Mouse (Mus musculus): ENCODE measurements around the gene Plau. TPM values are rescaled to one million over a fixed set of nuclear protein-coding genes. Genes with fewer than 3 reads are reported as not detected.
A peak's percentile ranks its signal among the peaks of the same experiment; 100 is the strongest.

The Plau gene
- polyA plus RNA-seq, 1 experiment from 2014 or later = 0.47 TPM

DNA sequence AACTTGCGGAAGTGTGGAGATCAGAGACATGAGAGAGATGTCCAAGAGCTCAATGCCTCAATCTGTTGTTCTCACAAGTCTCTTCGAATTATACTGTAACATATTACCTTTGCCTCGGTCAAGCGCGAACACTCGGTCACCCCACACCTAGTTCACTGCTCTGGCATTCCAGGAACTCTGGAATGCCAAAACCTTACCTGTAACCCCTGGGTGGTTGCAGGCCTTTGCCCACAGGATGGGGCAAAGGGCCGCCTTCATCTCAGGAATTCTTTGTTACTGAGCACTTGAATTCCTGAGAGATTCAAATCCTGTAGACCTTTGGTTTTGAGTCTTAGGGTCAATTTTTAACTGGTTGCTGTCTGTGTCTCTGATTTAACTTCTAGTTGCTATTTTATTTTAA lies 29.9 kb downstream of the Plau start:
- no peak overlapping the region for H3K4me3 ChIP-seq (ENCODE audit: low read depth, low read length)

DNA sequence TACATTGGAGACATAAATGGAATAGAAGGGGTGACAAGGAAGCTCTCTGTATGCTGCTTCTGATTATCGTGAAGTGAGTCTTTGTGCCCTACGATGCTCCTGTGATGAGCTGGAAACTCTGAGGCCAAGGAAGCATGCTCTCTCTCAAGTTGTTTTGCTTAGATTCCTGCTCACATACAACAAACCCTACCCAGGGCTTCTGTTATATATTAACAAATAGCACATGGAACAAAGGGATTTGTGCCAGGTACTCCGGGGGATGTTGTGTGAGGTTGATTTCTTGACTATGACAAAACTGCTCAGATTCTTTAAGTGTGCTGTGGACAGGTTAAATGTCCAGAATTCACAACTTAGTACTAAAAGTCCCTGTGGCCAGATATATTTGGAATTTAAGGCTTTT lies 33.6 kb downstream of the Plau start:
- DNase-seq (ENCODE audit: low spot score) (no peak), ATAC-seq (no peak)
- Histone ChIP-seq H3K4me2 (ENCODE audit: low read length) (no peak overlapping the region), H3K9ac (ENCODE audit: low read length) (no peak overlapping the region), H3K27me3 (replicated peaks; ENCODE audit: control insufficient read depth, insufficient read depth, low read length) (no peaks in the 10 kb centered on the region), H3K4me1 (ENCODE audit: control insufficient read depth, insufficient read depth, low read length) (no peaks in the 10 kb centered on the region), H3K4me3 (ENCODE audit: low read depth, low read length) (no peak overlapping the region), H3K9me3 (replicated peaks; ENCODE audit: control insufficient read depth, low read length) (no peaks in the 10 kb centered on the region), H3K36me3 (ENCODE audit: control insufficient read depth, insufficient read depth, low read length) (no peaks in the 10 kb centered on the region), H3K27ac (ENCODE audit: low read depth, low read length) (no peak overlapping the region)
- WGBS = 94% methylated on average over 3 of the region's 3 CpGs

More for the DNA sequence above, 29.9 kb downstream of the Plau start:
- no peaks in the 10 kb centered on the region for H3K36me3 ChIP-seq (ENCODE audit: control insufficient read depth, insufficient read depth, low read length)
- WGBS = 96% methylated on average over 7 of the region's 7 CpGs
- H3K9me3 ChIP-seq (replicated peaks; ENCODE audit: control insufficient read depth, low read length) = no peaks in the 10 kb centered on the region
- no peaks in the 10 kb centered on the region for H3K4me1 ChIP-seq (ENCODE audit: control insufficient read depth, insufficient read depth, low read length)
- H3K27ac ChIP-seq (ENCODE audit: low read depth, low read length) = no peak overlapping the region
- H3K4me2 ChIP-seq (ENCODE audit: low read length) = no peak overlapping the region
- DNase-seq (ENCODE audit: low spot score) = no peak
- no peak overlapping the region for H3K9ac ChIP-seq (ENCODE audit: low read length)
- no peak for ATAC-seq
- no peaks in the 10 kb centered on the region for H3K27me3 ChIP-seq (replicated peaks; ENCODE audit: control insufficient read depth, insufficient read depth, low read length)

DNA sequence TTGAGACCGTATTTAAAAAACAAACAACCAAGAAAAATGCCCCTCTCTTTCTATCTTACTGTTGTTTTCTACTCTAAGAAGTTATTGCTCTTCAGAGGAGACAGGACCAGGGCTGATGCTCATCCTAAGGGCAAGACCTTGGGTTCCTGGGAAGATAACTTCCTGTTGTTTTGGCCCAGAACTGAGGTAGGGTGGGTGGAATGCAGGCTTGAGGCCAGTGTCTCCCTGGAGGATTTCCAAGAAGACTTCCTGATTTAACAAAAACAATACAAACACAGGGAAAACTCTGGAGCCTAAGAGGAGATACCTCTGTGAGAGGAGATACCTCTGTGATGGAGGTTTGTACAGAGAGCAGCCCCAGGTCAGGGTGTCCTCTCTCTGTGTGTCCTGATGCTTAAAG lies 35.0 kb downstream of the Plau start:
- 97% methylated on average over 1 of the region's 1 CpGs for WGBS
- no peak for ATAC-seq

DNA sequence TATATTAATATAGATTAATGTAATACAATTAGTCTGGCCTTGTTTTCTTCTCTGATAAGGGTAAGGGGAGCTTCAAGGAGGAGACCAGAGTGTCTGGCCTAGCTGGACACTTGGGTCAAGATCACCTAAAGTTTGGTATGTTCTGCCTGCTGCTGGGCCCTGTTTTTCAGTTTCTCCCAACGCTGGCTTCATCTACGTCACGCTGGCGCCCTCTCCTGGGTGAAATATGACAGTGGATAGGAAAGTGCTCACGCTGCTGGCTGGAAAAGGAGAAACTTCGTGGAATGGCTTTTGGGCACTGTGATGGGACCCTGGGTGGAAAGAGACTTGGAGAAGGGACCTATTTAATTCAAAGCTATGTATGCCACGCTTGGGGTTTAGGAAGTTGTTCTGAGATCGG lies 36.8 kb downstream of the Plau start:
- no peak overlapping the region for H3K27ac ChIP-seq (ENCODE audit: low read depth, low read length)
- no peaks in the 10 kb centered on the region for H3K4me1 ChIP-seq (ENCODE audit: control insufficient read depth, insufficient read depth, low read length)
- no peak overlapping the region for H3K4me2 ChIP-seq (ENCODE audit: low read length)
- H3K36me3 ChIP-seq (ENCODE audit: control insufficient read depth, insufficient read depth, low read length) = no peaks in the 10 kb centered on the region
- no peaks in the 10 kb centered on the region for H3K27me3 ChIP-seq (replicated peaks; ENCODE audit: control insufficient read depth, insufficient read depth, low read length)
- WGBS = 3% methylated on average over 8 of the region's 8 CpGs
- ATAC-seq (no peak), DNase-seq (ENCODE audit: low spot score) (peak; percentile 88)
- no peaks in the 10 kb centered on the region for H3K9me3 ChIP-seq (replicated peaks; ENCODE audit: control insufficient read depth, low read length)
- no peak overlapping the region for H3K9ac ChIP-seq (ENCODE audit: low read length)
- no peak overlapping the region for H3K4me3 ChIP-seq (ENCODE audit: low read depth, low read length)

More for the DNA sequence above, 35.0 kb downstream of the Plau start:
- no peak for DNase-seq (ENCODE audit: low spot score)
- Histone ChIP-seq H3K27me3 (replicated peaks; ENCODE audit: control insufficient read depth, insufficient read depth, low read length) (no peaks in the 10 kb centered on the region), H3K9me3 (replicated peaks; ENCODE audit: control insufficient read depth, low read length) (no peaks in the 10 kb centered on the region), H3K4me3 (ENCODE audit: low read depth, low read length) (no peak overlapping the region), H3K36me3 (ENCODE audit: control insufficient read depth, insufficient read depth, low read length) (no peaks in the 10 kb centered on the region), H3K27ac (ENCODE audit: low read depth, low read length) (no peak overlapping the region), H3K4me2 (ENCODE audit: low read length) (no peak overlapping the region), H3K4me1 (ENCODE audit: control insufficient read depth, insufficient read depth, low read length) (no peaks in the 10 kb centered on the region), H3K9ac (ENCODE audit: low read length) (no peak overlapping the region)

DNA sequence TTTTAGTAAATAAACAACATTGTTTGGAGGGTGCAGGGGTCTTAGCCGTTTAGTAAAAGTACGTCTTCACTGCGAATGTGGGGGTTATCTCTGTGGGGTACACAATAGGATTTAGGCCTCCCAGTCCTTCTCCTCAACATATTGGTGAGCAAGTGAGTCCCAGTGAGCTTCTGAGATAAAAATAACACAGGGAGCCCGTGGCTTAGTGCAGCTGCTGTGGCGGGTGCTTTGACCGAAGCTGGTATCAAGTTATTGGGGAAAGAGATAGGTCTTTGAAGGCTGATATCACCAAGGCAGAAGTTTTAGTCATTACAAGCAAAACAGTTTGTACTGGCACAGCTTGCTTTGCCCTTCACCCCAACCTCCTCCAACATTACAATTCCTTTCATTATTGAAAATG lies 37.5 kb downstream of the Plau start:
- no peak overlapping the region for H3K4me3 ChIP-seq (ENCODE audit: low read depth, low read length)
- no peaks in the 10 kb centered on the region for H3K4me1 ChIP-seq (ENCODE audit: control insufficient read depth, insufficient read depth, low read length)
- H3K27ac ChIP-seq (ENCODE audit: low read depth, low read length) = no peak overlapping the region
- no peak overlapping the region for H3K9ac ChIP-seq (ENCODE audit: low read length)
- no peak overlapping the region for H3K4me2 ChIP-seq (ENCODE audit: low read length)
- no peaks in the 10 kb centered on the region for H3K9me3 ChIP-seq (replicated peaks; ENCODE audit: control insufficient read depth, low read length)
- ATAC-seq = no peak
- WGBS = 59% methylated on average over 6 of the region's 6 CpGs
- no peaks in the 10 kb centered on the region for H3K27me3 ChIP-seq (replicated peaks; ENCODE audit: control insufficient read depth, insufficient read depth, low read length)
- no peaks in the 10 kb centered on the region for H3K36me3 ChIP-seq (ENCODE audit: control insufficient read depth, insufficient read depth, low read length)
- DNase-seq (ENCODE audit: low spot score) = no peak

DNA sequence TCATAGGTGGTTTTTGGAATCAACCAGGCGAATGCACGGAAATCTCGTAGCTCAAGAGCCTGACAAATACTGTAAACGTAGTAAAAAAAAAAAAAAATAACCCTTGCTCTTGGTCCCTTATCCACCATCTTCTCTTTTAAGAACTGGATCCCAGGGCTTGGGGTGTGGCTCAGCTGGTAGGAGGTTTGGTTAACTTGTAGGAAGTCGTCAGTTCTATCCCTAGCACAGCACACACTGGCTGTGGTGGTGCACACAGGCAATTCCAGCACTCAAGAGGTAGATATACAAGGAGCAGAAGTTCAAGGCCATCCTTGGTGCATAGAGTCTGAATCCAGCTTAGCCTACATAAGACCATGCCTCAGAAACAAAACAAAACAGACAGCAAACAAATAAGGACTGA lies 48.2 kb downstream of the Plau start:
- H3K4me3 ChIP-seq (ENCODE audit: low read depth, low read length) = no peak overlapping the region
- no peaks in the 10 kb centered on the region for H3K36me3 ChIP-seq (ENCODE audit: control insufficient read depth, insufficient read depth, low read length)
- no peaks in the 10 kb centered on the region for H3K27me3 ChIP-seq (replicated peaks; ENCODE audit: control insufficient read depth, insufficient read depth, low read length)
- H3K4me1 ChIP-seq (ENCODE audit: control insufficient read depth, insufficient read depth, low read length) = no peaks in the 10 kb centered on the region
- DNase-seq (ENCODE audit: low spot score) (no peak), ATAC-seq (no peak)
- H3K9me3 ChIP-seq (replicated peaks; ENCODE audit: control insufficient read depth, low read length) = no peaks in the 10 kb centered on the region
- no peak overlapping the region for H3K27ac ChIP-seq (ENCODE audit: low read depth, low read length)
- no peak overlapping the region for H3K9ac ChIP-seq (ENCODE audit: low read length)
- WGBS = 86% methylated on average over 5 of the region's 5 CpGs
- no peak overlapping the region for H3K4me2 ChIP-seq (ENCODE audit: low read length)

DNA sequence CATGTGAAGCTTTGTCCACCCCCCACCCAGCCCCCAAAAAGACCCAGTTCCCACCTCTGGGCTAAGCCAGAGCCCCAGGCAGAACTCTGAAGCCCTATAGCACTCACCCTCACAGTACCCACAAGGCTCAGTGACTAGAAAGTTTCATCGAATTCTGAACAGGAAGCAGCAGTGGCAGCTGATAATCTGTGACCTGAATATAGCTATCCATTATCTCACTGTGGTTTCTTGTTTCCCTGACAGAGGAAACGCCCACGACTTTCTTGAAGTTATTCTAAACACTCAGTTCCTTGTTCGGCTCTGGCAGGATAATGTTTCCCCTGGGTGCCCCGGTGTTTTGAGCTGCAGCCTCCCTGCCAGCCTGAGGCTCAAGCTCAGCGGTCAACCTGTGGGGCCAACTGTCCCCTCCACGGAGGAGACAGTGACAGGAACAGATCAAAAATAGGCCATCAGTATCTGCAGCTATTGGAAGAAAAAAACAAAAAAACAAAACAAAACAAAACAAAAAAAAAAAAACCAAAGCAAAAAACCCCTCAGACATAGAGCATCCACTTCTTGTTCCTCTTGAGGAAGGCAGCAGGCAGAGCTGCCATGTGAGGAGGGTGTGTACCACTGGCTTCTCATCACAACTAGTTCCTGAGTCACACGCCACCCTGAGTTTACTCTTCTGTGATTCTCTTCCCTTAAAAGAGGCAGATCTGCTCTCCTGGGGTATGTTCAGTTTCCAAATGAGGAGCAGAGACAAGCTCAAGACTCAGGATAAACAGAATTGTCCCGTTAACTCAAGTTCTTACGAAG lies 48.8 kb downstream of the Plau start:
- Histone ChIP-seq H3K9me3 (replicated peaks; ENCODE audit: control insufficient read depth, low read length) (no peaks in the 10 kb centered on the region), H3K9ac (ENCODE audit: low read length) (no peak overlapping the region), H3K36me3 (ENCODE audit: control insufficient read depth, insufficient read depth, low read length) (no peaks in the 10 kb centered on the region), H3K4me3 (ENCODE audit: low read depth, low read length) (no peak overlapping the region), H3K4me2 (ENCODE audit: low read length) (no peak overlapping the region), H3K27me3 (replicated peaks; ENCODE audit: control insufficient read depth, insufficient read depth, low read length) (no peaks in the 10 kb centered on the region), H3K4me1 (ENCODE audit: control insufficient read depth, insufficient read depth, low read length) (no peaks in the 10 kb centered on the region), H3K27ac (ENCODE audit: low read depth, low read length) (no peak overlapping the region)
- ATAC-seq (no peak), DNase-seq (ENCODE audit: low spot score) (peak; percentile 2)
- WGBS = 23% methylated on average over 10 of the region's 10 CpGs

DNA sequence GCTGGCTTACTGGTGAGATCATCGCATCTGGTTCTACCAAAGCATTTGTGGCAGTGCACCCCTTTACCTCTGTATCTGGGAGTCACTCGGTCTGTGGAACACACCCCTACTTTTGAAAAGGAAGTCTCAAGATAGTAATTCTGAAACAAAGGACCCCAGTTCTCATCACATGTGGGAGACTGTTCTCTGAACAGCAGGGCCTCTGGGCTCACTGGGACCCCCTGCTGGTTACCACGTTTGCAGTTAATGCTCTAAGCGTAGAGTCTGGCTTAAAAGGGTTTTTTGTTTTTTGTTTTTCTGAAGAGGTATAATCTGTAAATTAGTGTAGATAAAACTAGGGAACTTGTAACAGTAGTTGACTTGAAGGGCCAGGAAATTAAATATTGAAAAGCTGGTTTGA lies 49.8 kb downstream of the Plau start:
- DNase-seq (ENCODE audit: low spot score) (peak; percentile 44), ATAC-seq (no peak)
- Histone ChIP-seq H3K9me3 (replicated peaks; ENCODE audit: control insufficient read depth, low read length) (no peaks in the 10 kb centered on the region), H3K9ac (ENCODE audit: low read length) (no peak overlapping the region), H3K27me3 (replicated peaks; ENCODE audit: control insufficient read depth, insufficient read depth, low read length) (no peaks in the 10 kb centered on the region), H3K4me1 (ENCODE audit: control insufficient read depth, insufficient read depth, low read length) (no peaks in the 10 kb centered on the region), H3K27ac (ENCODE audit: low read depth, low read length) (no peak overlapping the region), H3K4me3 (ENCODE audit: low read depth, low read length) (no peak overlapping the region), H3K4me2 (ENCODE audit: low read length) (no peak overlapping the region), H3K36me3 (ENCODE audit: control insufficient read depth, insufficient read depth, low read length) (no peaks in the 10 kb centered on the region)
- whole genome bisulfite sequencing = 14% methylated on average over 4 of the region's 4 CpGs

DNA sequence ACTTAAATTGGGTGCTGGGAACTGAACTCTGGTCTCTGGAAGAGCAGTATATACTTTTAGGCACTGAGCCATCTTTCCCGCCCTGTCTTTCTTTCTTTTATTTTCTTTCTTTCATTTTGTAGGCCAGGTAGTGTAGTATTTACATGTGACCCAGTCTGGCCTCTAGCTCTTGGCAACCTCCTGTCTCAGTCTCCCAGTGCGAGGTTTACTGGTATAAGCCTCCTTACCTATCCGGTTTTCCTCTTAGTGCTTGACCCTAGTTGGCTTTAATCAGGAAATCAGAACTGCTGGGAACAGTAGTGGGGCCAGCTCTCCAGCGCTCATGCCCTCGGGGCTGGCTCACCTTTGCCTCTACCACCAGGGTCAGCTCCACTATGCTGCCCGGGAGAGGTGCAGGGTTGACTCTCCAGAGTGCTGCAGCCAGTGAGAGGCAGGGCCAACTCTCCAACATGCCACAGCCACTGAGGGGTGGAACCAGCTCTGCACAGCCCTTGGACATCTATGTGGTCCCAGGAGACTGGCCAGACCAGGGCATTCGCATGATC lies 51.2 kb downstream of the Plau start:
- WGBS = 87% methylated on average over 7 of the region's 7 CpGs
- Histone ChIP-seq H3K27ac (ENCODE audit: low read depth, low read length) (no peak overlapping the region), H3K4me2 (ENCODE audit: low read length) (no peak overlapping the region), H3K4me1 (ENCODE audit: control insufficient read depth, insufficient read depth, low read length) (no peaks in the 10 kb centered on the region), H3K27me3 (replicated peaks; ENCODE audit: control insufficient read depth, insufficient read depth, low read length) (no peaks in the 10 kb centered on the region), H3K4me3 (ENCODE audit: low read depth, low read length) (no peak overlapping the region), H3K9ac (ENCODE audit: low read length) (no peak overlapping the region), H3K36me3 (ENCODE audit: control insufficient read depth, insufficient read depth, low read length) (no peaks in the 10 kb centered on the region), H3K9me3 (replicated peaks; ENCODE audit: control insufficient read depth, low read length) (no peaks in the 10 kb centered on the region)
- ATAC-seq (no peak), DNase-seq (ENCODE audit: low spot score) (no peak)

Data from forebrain, embryonic 14.5 days (tissue).